Mouse (Mus musculus) midbrain, embryonic 10.5 days (tissue): ENCODE results near the gene Ndufa13. TPM values are rescaled to one million over a fixed set of nuclear protein-coding genes. Genes with fewer than 3 reads are reported as not detected.

Experiments used
- DNase-seq: peaks from one replicate; pipeline ENCODE4 v3.0.0-alpha.2; 2017; ENCODE audit warnings: low spot score
- H3K27ac ChIP-seq: fragments of 300-500 bp; sonication (generic); replicated peaks from 2 replicates; pipeline ENCODE4 v1.5.1; 2016; ENCODE audit warnings: mild to moderate bottlenecking
- H3K27me3 ChIP-seq: fragments of 300-500 bp; sonication (generic); 2 replicates; pipeline ENCODE4 v1.6.1; 2016; ENCODE audit warnings: low read depth, mild to moderate bottlenecking; ENCODE audit not compliant: poor library complexity, severe bottlenecking
- H3K36me3 ChIP-seq: fragments of 300-500 bp; sonication (generic); 2 replicates; pipeline ENCODE4 v1.6.1; 2016; ENCODE audit warnings: mild to moderate bottlenecking, moderate library complexity
- H3K4me1 ChIP-seq: fragments of 300-500 bp; sonication (generic); 2 replicates; pipeline ENCODE4 v1.6.1; 2016
- H3K4me3 ChIP-seq: fragments of 300-500 bp; sonication (generic); 2 replicates; pipeline ENCODE4 v1.5.1; 2016; ENCODE audit warnings: mild to moderate bottlenecking, moderate library complexity
- H3K9me3 ChIP-seq: fragments of 300-500 bp; sonication (generic); replicated peaks from 2 replicates; pipeline ENCODE4 v1.6.1; 2016; ENCODE audit warnings: mild to moderate bottlenecking
- WGBS: fragments of 180-500 bp; shearing (Covaris S2); methylation state at CpG from one replicate; pipeline ENCODE4 v1.1.7; 2016; 5-methylcytosine and 5-hydroxymethylcytosine counted together
- polyA plus RNA-seq: library from polyadenylated mRNA; unstranded; fragments of >200 nt; fragmentation: Nextera tagmentation; extraction: Ambion mirVana; gene quantifications from 2 replicates; pipeline ENCODE4 v1.2.1, GENCODE M21; 2016

Gene Ndufa13
- polyA plus RNA-seq, 1 experiment from 2014 or later: 174 TPM

DNA sequence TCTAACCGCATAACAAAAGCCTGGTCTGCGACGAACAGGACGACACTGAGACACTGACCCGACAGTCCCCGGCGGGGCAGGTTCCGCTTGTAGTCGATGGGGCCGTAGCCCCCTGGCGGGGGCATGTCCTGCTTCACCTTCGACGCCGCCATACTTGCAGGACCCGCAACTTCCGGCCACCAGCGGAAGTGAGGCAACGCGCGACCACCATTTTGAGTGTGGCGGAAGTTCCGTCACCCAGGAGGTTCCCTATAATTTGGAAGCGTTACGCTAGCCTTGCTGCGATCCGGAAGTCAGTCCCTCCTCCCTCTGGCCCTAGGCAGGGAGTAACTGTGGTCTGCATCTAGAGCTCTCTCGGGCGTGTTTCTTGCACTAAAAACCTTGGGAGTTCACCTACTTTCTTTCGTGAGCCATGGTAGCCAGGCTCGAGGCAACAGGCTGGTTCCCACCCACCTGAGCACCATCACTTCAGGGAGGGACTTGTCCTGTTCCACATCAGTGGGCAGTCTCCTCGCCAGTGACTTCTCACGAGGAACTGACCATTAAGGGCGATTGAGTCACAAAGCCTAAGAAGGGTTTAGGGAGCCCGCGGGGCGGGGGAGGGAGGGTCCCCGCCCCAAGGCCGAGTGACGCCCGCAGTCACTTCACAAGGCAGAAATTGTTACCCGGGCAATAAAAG lies 735 bp downstream of the Ndufa13 start:
- peaks cover 32% of the 10 kb centered on the region for H3K36me3 ChIP-seq
- 2% methylated on average over 41 of the region's 41 CpGs for WGBS
- peak; percentile 99 for DNase-seq
- no peaks in the 10 kb centered on the region for H3K27me3 ChIP-seq
- peak overlapping the region; percentile 78 for H3K4me3 ChIP-seq
- peak overlapping the region; percentile 96 for H3K27ac ChIP-seq
- H3K4me1 ChIP-seq: peaks cover 68% of the 10 kb centered on the region
- H3K9me3 ChIP-seq: no peaks in the 10 kb centered on the region

- H3K4me1 ChIP-seq: peaks cover 75% of the 10 kb centered on the region
- DNase-seq: no peak
- H3K4me3 ChIP-seq: peak overlapping the region; percentile 78
- no peaks in the 10 kb centered on the region for H3K27me3 ChIP-seq
- peaks cover 36% of the 10 kb centered on the region for H3K36me3 ChIP-seq
- WGBS: 22% methylated on average over 12 of the region's 12 CpGs
- H3K9me3 ChIP-seq: no peaks in the 10 kb centered on the region
- H3K27ac ChIP-seq: peak overlapping the region; percentile 96
Measured at GRCm38 (mm10) chr8:69900895-69901451, 1.4 kb downstream of the Ndufa13 start.

DNA sequence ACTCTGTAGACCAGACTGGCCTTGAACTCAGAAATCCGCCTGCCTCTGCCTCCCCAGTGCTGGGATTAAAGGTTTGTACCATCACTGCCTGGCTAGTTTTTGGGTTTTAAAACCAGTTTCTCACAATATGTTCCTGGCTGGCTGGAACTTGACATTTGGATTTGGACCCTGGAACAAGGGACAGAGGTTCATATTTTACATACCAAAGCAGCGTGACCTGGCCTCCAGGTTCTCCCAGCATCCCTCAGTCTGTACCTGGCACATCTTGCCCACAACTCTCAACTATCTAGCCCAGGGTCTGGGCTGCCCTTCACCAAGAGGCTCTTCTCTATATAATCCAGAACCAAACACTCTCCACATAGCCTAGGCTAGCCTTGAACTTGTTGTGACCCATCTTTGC lies 2.5 kb downstream of the Ndufa13 start:
- Histone ChIP-seq H3K27me3 (no peaks in the 10 kb centered on the region), H3K9me3 (no peaks in the 10 kb centered on the region), H3K36me3 (peaks cover 45% of the 10 kb centered on the region), H3K4me1 (peaks cover 85% of the 10 kb centered on the region), H3K27ac (no peak overlapping the region), H3K4me3 (no peak overlapping the region)
- DNase-seq: no peak
- 96% methylated on average over 2 of the region's 2 CpGs for WGBS

- no peak for DNase-seq
- WGBS: 89% methylated on average over 6 of the region's 6 CpGs
Measured at GRCm38 (mm10) chr8:69897857-69898256, 4.5 kb downstream of the Ndufa13 start.

GRCm38 (mm10) chr8:69895772-69896451 lies 6.4 kb downstream of the Ndufa13 start:
- Histone ChIP-seq H3K27ac (no peak overlapping the region), H3K9me3 (no peaks in the 10 kb centered on the region), H3K36me3 (peaks cover 75% of the 10 kb centered on the region), H3K27me3 (peaks cover 23% of the 10 kb centered on the region), H3K4me3 (no peak overlapping the region), H3K4me1 (peaks cover 94% of the 10 kb centered on the region)
- 79% methylated on average over 4 of the region's 4 CpGs for WGBS
- DNase-seq: no peak

More at GRCm38 (mm10) chr8:69897857-69898256, 4.5 kb downstream of the Ndufa13 start:
- peaks cover 89% of the 10 kb centered on the region for H3K4me1 ChIP-seq
- H3K4me3 ChIP-seq: no peak overlapping the region
- H3K27me3 ChIP-seq: 0 out of 2 replicates have a peak, but pooled peaks cover 5% of the 10 kb centered on the region
- H3K27ac ChIP-seq: no peak overlapping the region
- peaks cover 64% of the 10 kb centered on the region for H3K36me3 ChIP-seq
- no peaks in the 10 kb centered on the region for H3K9me3 ChIP-seq

- peaks cover 73% of the 10 kb centered on the region for H3K36me3 ChIP-seq
- peaks cover 89% of the 10 kb centered on the region for H3K4me1 ChIP-seq
- no peak overlapping the region for H3K4me3 ChIP-seq
- no peak for DNase-seq
- no peak overlapping the region for H3K27ac ChIP-seq
- peaks cover 33% of the 10 kb centered on the region for H3K27me3 ChIP-seq
- no peaks in the 10 kb centered on the region for H3K9me3 ChIP-seq
- 53% methylated on average over 6 of the region's 6 CpGs for WGBS
Measured at GRCm38 (mm10) chr8:69894836-69895332, 7.5 kb downstream of the Ndufa13 start.

GRCm38 (mm10) chr8:69893863-69894262 lies 8.5 kb downstream of the Ndufa13 start:
- Histone ChIP-seq H3K4me1 (peaks cover 85% of the 10 kb centered on the region), H3K27me3 (peaks cover 43% of the 10 kb centered on the region), H3K9me3 (no peaks in the 10 kb centered on the region), H3K4me3 (no peak overlapping the region), H3K36me3 (peaks cover 66% of the 10 kb centered on the region), H3K27ac (no peak overlapping the region)
- 26% methylated on average over 17 of the region's 17 CpGs for WGBS
- DNase-seq: peak; percentile 74

DNA sequence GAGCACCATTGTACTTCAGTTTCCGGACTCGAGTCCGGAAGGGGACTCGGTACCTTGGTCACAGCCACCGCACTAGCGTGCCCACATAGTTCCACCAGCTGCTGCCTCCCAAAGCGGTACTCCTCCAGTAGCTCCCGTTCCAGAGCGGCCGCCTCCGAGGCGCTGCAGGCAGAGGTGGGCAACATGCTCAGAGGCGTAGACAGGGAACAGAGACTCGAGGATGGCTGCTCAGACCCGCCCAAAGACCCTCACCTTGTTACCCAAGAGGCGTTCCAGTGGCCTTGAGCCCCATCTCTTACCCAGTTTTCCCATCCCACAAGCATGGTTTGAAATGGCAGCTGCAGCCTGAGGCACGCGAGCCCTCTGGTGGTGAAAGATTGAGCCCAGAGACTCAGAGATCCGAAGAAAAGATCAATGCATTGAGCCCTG lies 11.5 kb downstream of the Ndufa13 start:
- no peaks in the 10 kb centered on the region for H3K9me3 ChIP-seq
- H3K36me3 ChIP-seq: peaks cover 37% of the 10 kb centered on the region
- H3K4me3 ChIP-seq: no peak overlapping the region
- DNase-seq: peak; percentile 70
- peaks cover 90% of the 10 kb centered on the region for H3K4me1 ChIP-seq
- H3K27ac ChIP-seq: 0 out of 2 replicates have a peak overlapping the region, but pooled peaks have one; percentile 17
- WGBS: 36% methylated on average over 19 of the region's 19 CpGs
- peaks cover 74% of the 10 kb centered on the region for H3K27me3 ChIP-seq

- Histone ChIP-seq H3K27ac (no peak overlapping the region), H3K4me1 (peaks cover 73% of the 10 kb centered on the region), H3K27me3 (peaks cover 93% of the 10 kb centered on the region), H3K36me3 (peaks cover 21% of the 10 kb centered on the region), H3K9me3 (no peaks in the 10 kb centered on the region), H3K4me3 (peak overlapping the region; percentile 42)
- DNase-seq: peak; percentile 43
- WGBS: 5% methylated on average over 32 of the region's 32 CpGs
Measured at GRCm38 (mm10) chr8:69888902-69889301, 13.5 kb downstream of the Ndufa13 start.

GRCm38 (mm10) chr8:69888244-69888866 lies 14.0 kb downstream of the Ndufa13 start:
- peaks cover 99% of the 10 kb centered on the region for H3K27me3 ChIP-seq
- no peaks in the 10 kb centered on the region for H3K9me3 ChIP-seq
- H3K27ac ChIP-seq: no peak overlapping the region
- peak overlapping the region; percentile 42 for H3K4me3 ChIP-seq
- H3K4me1 ChIP-seq: peaks cover 67% of the 10 kb centered on the region
- H3K36me3 ChIP-seq: peaks cover 15% of the 10 kb centered on the region
- WGBS: 7% methylated on average over 24 of the region's 24 CpGs
- DNase-seq: peak; percentile 37

DNA sequence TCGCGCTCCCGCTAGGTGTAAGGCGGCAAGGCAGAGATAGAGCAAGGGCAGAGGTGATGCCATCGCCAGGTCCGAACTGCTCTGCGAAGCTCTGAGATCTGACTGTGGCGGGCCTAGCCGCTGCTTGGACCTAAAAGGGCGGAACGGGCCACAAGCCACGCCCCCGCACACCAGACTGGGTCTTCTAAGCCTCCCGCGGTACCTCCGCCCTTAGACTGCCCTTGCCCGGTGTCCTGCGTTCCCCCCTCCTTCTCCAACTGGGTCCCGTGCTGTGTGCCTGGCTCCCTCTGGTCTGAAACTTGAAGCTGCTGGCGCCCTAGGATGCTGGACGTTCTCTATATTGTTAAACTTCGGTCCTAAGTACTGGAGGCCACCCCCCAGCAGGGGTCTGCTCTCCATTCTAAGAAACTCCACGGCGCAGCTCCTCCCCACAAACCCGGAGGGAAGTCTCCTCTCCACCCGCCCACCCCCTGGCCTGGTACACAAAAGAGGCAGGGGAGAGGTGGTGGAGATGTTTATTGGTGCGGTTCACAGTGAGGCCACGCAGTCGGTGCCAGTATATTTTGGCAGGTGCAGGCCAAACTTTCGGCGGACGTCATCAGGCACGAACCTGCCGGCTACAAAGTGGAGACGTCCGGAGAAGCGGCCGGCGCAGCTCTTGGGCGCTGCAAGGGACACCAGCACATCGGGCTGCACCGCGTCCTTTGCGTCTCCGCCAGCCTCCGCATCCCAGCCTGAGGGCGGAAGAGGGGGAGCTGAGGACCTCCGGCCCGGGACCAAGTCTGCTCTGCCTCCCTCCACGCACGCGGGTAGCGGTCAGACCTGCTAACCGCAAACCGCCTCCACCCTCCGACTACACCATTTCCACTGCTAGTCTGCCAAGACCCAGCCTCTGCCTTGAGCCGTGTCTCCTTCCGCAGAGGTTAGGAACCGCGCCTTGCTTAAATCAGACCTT lies 14.8 kb downstream of the Ndufa13 start, which contains the start of gene Cilp2:
Gene Cilp2 (minus strand): TSS at position 399 of the 955 bp plus-strand sequence.
- Histone ChIP-seq H3K36me3 (peaks cover 7% of the 10 kb centered on the region; the same call in 1 of the 2 replicates), H3K27ac (no peak within 1 kb of the TSS), H3K4me1 (peaks cover 66% of the 10 kb centered on the region), H3K27me3 (peaks cover 99% of the 10 kb centered on the region), H3K4me3 (peak within 1 kb of the TSS; percentile 42), H3K9me3 (no peaks in the 10 kb centered on the region)
- DNase-seq: peak; percentile 50
- WGBS: 1% methylated on average over 60 of the region's 60 CpGs
